In the genomic region with DNA sequence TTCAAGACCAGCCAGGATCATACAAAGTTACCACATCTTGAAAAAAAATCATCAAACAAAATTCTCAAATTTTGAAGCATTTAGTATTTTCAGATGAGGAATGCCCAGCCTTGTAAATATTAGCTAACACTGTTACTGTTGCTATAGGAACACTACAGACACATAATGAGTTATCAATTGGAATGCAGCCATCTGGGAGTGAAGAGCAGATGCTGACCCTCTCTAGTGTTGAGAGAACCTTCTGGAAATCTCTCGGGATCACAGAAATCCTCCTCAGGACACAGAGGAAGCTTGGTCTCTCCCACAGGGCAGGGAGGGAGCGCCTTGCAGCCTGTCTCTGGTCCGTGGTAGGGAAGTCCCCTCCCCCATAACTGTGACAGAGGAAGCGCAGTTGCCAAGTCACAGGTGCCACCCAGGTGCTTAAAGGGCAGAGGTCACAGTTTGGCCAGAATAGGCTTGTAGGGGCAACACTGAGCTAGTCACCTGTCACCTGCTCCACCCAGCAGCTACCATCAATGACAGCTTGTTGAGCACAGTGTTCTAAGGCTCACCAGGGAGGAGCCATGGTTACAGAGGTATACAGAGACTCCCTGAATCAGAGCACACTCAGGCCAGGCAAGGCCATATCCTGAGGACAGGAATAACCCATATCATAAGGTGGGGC, we compare ENCODE assay signal across 18 mouse cellular contexts. TPM values are rescaled to one million over a fixed set of nuclear protein-coding genes. Genes with fewer than 3 reads are reported as not detected.
DNase-seq lines count a peak whose midpoint lies in the region; ATAC-seq and TF ChIP-seq lines count a peak whose summit lies in the region.
"Had no signal": no experiment of that assay in that cellular context is flagged by ENCODE, and none has a peak within 500 bp of the region (broad histone marks: within the 10 kb centered on the region; RNA-seq: fewer than 3 reads in every experiment).

No protein-coding gene starts in this region.

- H3K27ac ChIP-seq in liver, embryonic 13.5 days, result no peak overlapping the region
- H3K27ac ChIP-seq in gastrocnemius, adult 2 months, result no peak overlapping the region
- H3K27ac ChIP-seq: embryonic facial prominence, embryonic 13.5 days; hindbrain, embryonic 12.5 days; lung, embryonic 15.5 days; midbrain, embryonic 15.5 days had no signal

- no peak for TF ChIP-seq CTCF in gastrocnemius, adult 2 months (IDR thresholded peaks at IDR 0.05)

- H3K4me2 ChIP-seq in liver, embryonic 13.5 days, result no peak overlapping the region
- H3K4me2 ChIP-seq: embryonic facial prominence, embryonic 13.5 days; hindbrain, embryonic 12.5 days; lung, embryonic 15.5 days; midbrain, embryonic 15.5 days had no signal

- H3K4me1 ChIP-seq in liver, embryonic 13.5 days (replicated peaks), result peaks cover 40% of the 10 kb centered on the region
- H3K4me1 ChIP-seq: embryonic facial prominence, embryonic 13.5 days; hindbrain, embryonic 12.5 days; midbrain, embryonic 15.5 days had no signal

- H3K9ac ChIP-seq in liver, embryonic 13.5 days, result no peak overlapping the region
- H3K9ac ChIP-seq: embryonic facial prominence, embryonic 13.5 days; lung, embryonic 15.5 days; midbrain, embryonic 15.5 days had no signal

- intact Hi-C loops in gastrocnemius, adult 2 months (cut with DNase I), result no loop called here

- no peak overlapping the region for H3K4me3 ChIP-seq in liver, embryonic 13.5 days (replicated peaks)
- no peak overlapping the region for H3K4me3 ChIP-seq in gastrocnemius, adult 2 months
- H3K4me3 ChIP-seq: embryonic facial prominence, embryonic 13.5 days; hindbrain, embryonic 12.5 days; lung, embryonic 15.5 days; midbrain, embryonic 15.5 days had no signal

- no peak for ATAC-seq in CD4-positive, CD25-positive, alpha-beta regulatory T cell, adult 4 months
- peak; percentile 9; the same call in 1 of the 2 replicates for ATAC-seq in liver, embryonic 13.5 days (ENCODE audit: low read depth)
- ATAC-seq: midbrain, embryonic 15.5 days had no signal

- H3K9me3 ChIP-seq in liver, embryonic 13.5 days (replicated peaks), result no peaks in the 10 kb centered on the region
- H3K9me3 ChIP-seq: embryonic facial prominence, embryonic 13.5 days; hindbrain, embryonic 12.5 days; lung, embryonic 15.5 days; midbrain, embryonic 15.5 days had no signal

- peak; percentile 70 for DNase-seq in CD4-positive, CD25-positive, alpha-beta regulatory T cell, adult 2 months (ENCODE audit: low read depth, low spot score)
- DNase-seq in liver, embryonic 13.5 days, result no peak
- DNase-seq in liver, result no peak
- DNase-seq in thymus, postnatal 14 days, result peak; percentile 45
- no peak for DNase-seq in thymus, postnatal 4 days
- no peak for DNase-seq in adrenal gland, postnatal 36 days
- DNase-seq in gastrocnemius, adult 2 months, result no peak
- DNase-seq: cerebellum, adult 9-11 months; gastrocnemius, postnatal 25 days; heart, postnatal 10 days; kidney, adult 18-20 months; kidney, postnatal 14 days; thymus, adult 18-20 months had no signal

- 61% methylated on average over 4 of the region's 4 CpGs for WGBS in liver, embryonic 13.5 days (ENCODE audit: insufficient replicate concordance)

- H3K36me3 ChIP-seq in liver, embryonic 13.5 days, result peaks cover 4% of the 10 kb centered on the region; the same call in 1 of the 2 replicates

- H3K27me3 ChIP-seq in liver, embryonic 13.5 days, result no peaks in the 10 kb centered on the region
- H3K27me3 ChIP-seq: embryonic facial prominence, embryonic 13.5 days; hindbrain, embryonic 12.5 days; lung, embryonic 15.5 days; midbrain, embryonic 15.5 days had no signal

RNA-seq across cellular contexts. Expression of gene Sfn, which starts 17.6 kb away (rescaled TPM):
- 10 to 100 TPM; 24.7 to 29.7 TPM for polyA plus RNA-seq in CD4-positive, CD25-positive, alpha-beta regulatory T cell, adult 4 months (2017; shearing (Covaris generic))
- polyA plus RNA-seq in liver, embryonic 13.5 days (2015; fragmentation: Nextera tagmentation; extraction: Ambion mirVana), result 0.77 and 0.92 TPM in 2 replicates
- 1 to 10 TPM; 1.2 to 1.4 TPM for total RNA-seq in adrenal gland, postnatal 36 days (2021)
- total RNA-seq in gastrocnemius, adult 2 months (2021), result 1 to 10 TPM; 1.1 to 1.5 TPM

RNA-seq across cellular contexts. Expression of gene Zdhhc18, which starts 30.3 kb away (rescaled TPM):
- polyA plus RNA-seq in CD4-positive, CD25-positive, alpha-beta regulatory T cell, adult 4 months (2017; shearing (Covaris generic)), result 10 to 100 TPM; 20.2 to 22.3 TPM
- polyA plus RNA-seq in liver, embryonic 13.5 days (2015; fragmentation: Nextera tagmentation; extraction: Ambion mirVana), result 1.0 and 1.1 TPM in 2 replicates
- total RNA-seq in adrenal gland, postnatal 36 days (2021), result 10 to 100 TPM; 15.2 to 24.9 TPM
- 10 to 100 TPM; 25.4 to 32.3 TPM for total RNA-seq in gastrocnemius, adult 2 months (2021)

RNA-seq across cellular contexts. Expression of gene Gpn2, which starts 35.4 kb away (rescaled TPM):
- 1 to 10 TPM; 6.3 to 8.3 TPM for polyA plus RNA-seq in CD4-positive, CD25-positive, alpha-beta regulatory T cell, adult 4 months (2017; shearing (Covaris generic))
- polyA plus RNA-seq in liver, embryonic 13.5 days (2015; fragmentation: Nextera tagmentation; extraction: Ambion mirVana), result 12.5 and 13.5 TPM in 2 replicates
- total RNA-seq in adrenal gland, postnatal 36 days (2021), result 10 to 100 TPM; 16.4 to 21.4 TPM
- 1 to 10 TPM; 4.9 to 6.3 TPM for total RNA-seq in gastrocnemius, adult 2 months (2021)

RNA-seq across cellular contexts. Expression of gene Gpatch3, which starts 45.1 kb away (rescaled TPM):
- 1 to 10 TPM in 1 of 2 experiments, under 1 TPM in 1; 0.51 to 1.4 TPM for polyA plus RNA-seq in CD4-positive, CD25-positive, alpha-beta regulatory T cell, adult 4 months (2017; shearing (Covaris generic))
- 4.3 and 4.6 TPM in 2 replicates for polyA plus RNA-seq in liver, embryonic 13.5 days (2015; fragmentation: Nextera tagmentation; extraction: Ambion mirVana)
- total RNA-seq in adrenal gland, postnatal 36 days (2021), result 1 to 10 TPM; 4.8 to 5.7 TPM
- total RNA-seq in gastrocnemius, adult 2 months (2021), result 1 to 10 TPM; 3.0 to 3.2 TPM

RNA-seq across cellular contexts. Expression of gene Pigv, which starts 52.8 kb away (rescaled TPM):
- 10 to 100 TPM; 14.3 to 16.3 TPM for polyA plus RNA-seq in CD4-positive, CD25-positive, alpha-beta regulatory T cell, adult 4 months (2017; shearing (Covaris generic))
- polyA plus RNA-seq in liver, embryonic 13.5 days (2015; fragmentation: Nextera tagmentation; extraction: Ambion mirVana), result 5.8 and 7.3 TPM in 2 replicates
- total RNA-seq in adrenal gland, postnatal 36 days (2021), result 10 to 100 TPM; 17.7 to 20.8 TPM
- total RNA-seq in gastrocnemius, adult 2 months (2021), result 10 to 100 TPM; 10.4 to 11.7 TPM

Comparison
In these comparisons a context has a peak if more than half of its experiments do, and no peak if none do; other contexts are left out.
1. DNase-seq: peak in CD4-positive, CD25-positive, alpha-beta regulatory T cell, adult 2 months (single experiment) and thymus, postnatal 14 days (single experiment); none in liver, embryonic 13.5 days (single experiment), liver (single experiment), thymus, postnatal 4 days (single experiment), adrenal gland, postnatal 36 days (0 of 2) and gastrocnemius, adult 2 months (single experiment).